Mouse (Mus musculus): ENCODE data around the gene Foxi2.

DNA sequence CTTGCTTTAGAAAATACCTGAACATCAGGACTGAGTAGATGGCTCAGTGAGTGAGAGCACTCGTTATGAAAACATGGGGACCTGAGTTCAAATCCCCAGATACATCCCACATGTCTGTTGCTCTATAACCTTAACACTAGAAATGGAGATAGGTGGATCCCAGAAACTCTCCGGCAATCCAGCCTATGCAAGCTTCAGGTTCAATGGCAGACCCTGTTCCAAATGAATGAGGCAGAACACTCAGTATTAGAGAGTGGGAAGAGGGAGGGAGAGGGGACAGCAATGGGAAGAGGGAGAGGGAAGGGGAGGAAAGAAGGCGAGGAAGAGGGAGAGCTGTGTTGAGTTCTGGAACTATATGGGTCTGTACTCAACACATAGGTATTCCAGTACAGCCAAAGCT, 41.2 kb downstream of the Foxi2 start:
- no peak for TF ChIP-seq CTCF (conservative IDR thresholded peaks at IDR 0.05; ENCODE audit: low read length)
- TF ChIP-seq POU5F1 (IDR thresholded peaks at IDR 0.05; ENCODE audit: borderline replicate concordance, low read length), result no peak
- no peak for TF ChIP-seq NANOG (IDR thresholded peaks at IDR 0.05; ENCODE audit: borderline replicate concordance, low read length)
